Mouse (Mus musculus) brown adipose tissue, adult 24 weeks (tissue): ENCODE results near the gene Osbpl10. TPM values are rescaled to one million over a fixed set of nuclear protein-coding genes. Genes with fewer than 3 reads are reported as not detected.

ENCODE experiments used
- H3K27ac ChIP-seq: fragments of 200-500 bp; replicated peaks from 2 replicates; pipeline ENCODE4 v1.5.1; 2012; ENCODE audit warnings: low read depth, mild to moderate bottlenecking, low read length
- H3K4me1 ChIP-seq: fragments of 200-500 bp; 2 replicates; pipeline ENCODE4 v1.6.1; 2012; ENCODE audit warnings: low read length, mixed read lengths; ENCODE audit not compliant: control insufficient read depth, insufficient read depth, insufficient read length
- H3K4me3 ChIP-seq: fragments of 200-500 bp; 2 replicates; pipeline ENCODE4 v1.5.1; 2012; ENCODE audit warnings: low read depth, mild to moderate bottlenecking, low read length, moderate library complexity; ENCODE audit not compliant: insufficient read depth
- polyA plus RNA-seq: library from polyadenylated mRNA; stranded (reverse); fragments of >200 nt; gene quantifications from 2 replicates; pipeline ENCODE4 v1.2.4, GENCODE M21; 2012; ENCODE audit not compliant: missing spikeins, insufficient read depth, insufficient read length

The Osbpl10 gene
- polyA plus RNA-seq, 1 experiment = not detected

- H3K27ac ChIP-seq = no peak overlapping the region
- no peak overlapping the region for H3K4me3 ChIP-seq
- H3K4me1 ChIP-seq = no peaks in the 10 kb centered on the region
Observed at GRCm38 (mm10) chr9:115055041-115055830, 76.9 kb downstream of the Osbpl10 start.

- Histone ChIP-seq H3K4me3 (no peak overlapping the region), H3K4me1 (no peaks in the 10 kb centered on the region), H3K27ac (no peak overlapping the region)
Observed at GRCm38 (mm10) chr9:115058806-115059205, 80.4 kb downstream of the Osbpl10 start.

- H3K4me3 ChIP-seq = no peak overlapping the region
- no peak overlapping the region for H3K27ac ChIP-seq
- no peaks in the 10 kb centered on the region for H3K4me1 ChIP-seq
Observed at GRCm38 (mm10) chr9:115064834-115065233, 86.5 kb downstream of the Osbpl10 start.

DNA sequence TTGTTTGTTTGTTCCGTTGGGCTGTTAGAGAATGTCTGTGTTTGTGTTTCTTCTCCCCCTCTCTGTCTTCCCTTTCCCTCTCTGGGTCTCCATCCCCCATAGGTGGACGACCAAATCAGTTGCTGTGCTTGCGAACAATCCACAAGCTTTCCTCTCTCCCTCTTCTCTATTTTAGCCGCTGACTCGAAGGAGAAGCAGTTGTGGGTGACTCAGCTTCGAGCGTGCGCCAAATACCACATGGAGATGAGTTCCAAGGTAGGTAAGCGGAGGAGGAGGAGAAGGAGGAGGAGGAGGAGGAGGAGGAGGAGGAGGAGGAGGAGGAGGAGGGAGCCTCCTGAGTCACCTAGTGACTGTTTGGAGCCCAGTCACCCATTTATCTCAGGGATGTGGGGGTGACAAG is 88.7 kb downstream of the Osbpl10 start:
- Histone ChIP-seq H3K4me1 (no peaks in the 10 kb centered on the region), H3K4me3 (no peak overlapping the region), H3K27ac (no peak overlapping the region)

DNA sequence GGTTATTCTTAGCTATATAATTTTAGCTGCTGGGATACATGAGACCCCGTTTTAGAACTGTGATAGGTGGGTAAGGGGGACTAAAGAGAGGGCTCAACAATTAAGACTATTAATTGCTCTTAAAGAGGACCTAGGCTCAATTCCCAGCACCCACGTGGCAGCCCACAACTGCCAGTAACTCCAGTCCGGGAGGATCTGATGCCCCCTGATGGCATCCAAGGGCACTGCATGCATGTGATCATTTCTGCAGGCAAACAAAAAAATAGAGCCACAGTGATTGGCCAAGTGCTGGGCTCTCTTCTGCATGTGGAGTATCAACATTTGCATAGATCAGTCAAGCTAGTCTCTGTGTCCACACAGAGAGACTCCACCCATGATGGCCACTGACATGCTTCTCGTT is 96.8 kb downstream of the Osbpl10 start:
- H3K27ac ChIP-seq = no peak overlapping the region
- no peak overlapping the region for H3K4me3 ChIP-seq
- H3K4me1 ChIP-seq = no peaks in the 10 kb centered on the region

GRCm38 (mm10) chr9:115088295-115088993 is 110.1 kb downstream of the Osbpl10 start:
- H3K4me3 ChIP-seq = no peak overlapping the region
- no peak overlapping the region for H3K27ac ChIP-seq
- H3K4me1 ChIP-seq = no peaks in the 10 kb centered on the region

DNA sequence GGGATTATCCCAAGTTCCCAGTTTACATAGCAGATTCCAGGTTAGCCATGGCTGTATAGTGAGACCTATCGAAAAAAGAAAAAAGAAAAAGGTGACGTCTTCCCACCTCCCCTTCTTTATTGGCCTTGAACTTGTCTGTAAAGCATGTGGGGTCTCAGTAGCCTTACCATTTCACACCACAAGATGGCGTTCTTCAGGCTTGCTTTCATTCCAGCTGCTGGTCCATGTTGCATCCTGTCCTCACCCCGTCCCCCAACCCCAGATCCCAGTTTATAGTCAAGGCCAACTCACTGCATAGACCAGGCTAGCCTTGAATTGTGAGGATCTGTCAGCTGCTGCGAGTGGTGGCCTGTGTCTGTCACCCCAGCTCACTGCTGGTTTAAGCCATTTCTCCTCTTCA is 111.3 kb downstream of the Osbpl10 start:
- Histone ChIP-seq H3K4me3 (no peak overlapping the region), H3K4me1 (no peaks in the 10 kb centered on the region), H3K27ac (no peak overlapping the region)

DNA sequence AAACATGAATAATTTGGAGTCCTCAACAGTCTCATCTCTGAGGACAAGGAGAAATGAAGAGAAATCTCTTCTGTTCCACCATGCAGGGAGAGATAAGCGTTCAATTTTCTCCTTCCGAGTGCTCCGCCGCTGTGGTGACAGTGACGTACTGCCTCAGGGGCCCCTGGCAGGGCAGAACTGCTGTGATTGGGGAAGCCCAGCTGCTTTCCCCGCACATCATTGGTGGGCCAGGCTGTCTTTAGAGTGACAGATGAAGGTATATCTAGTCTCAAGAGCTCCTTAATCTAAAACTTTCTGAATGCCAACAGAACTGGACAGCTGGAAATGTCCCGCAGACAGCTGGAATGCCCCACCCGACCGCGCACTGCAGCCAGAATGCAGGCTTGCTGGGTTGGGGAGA is 118.1 kb downstream of the Osbpl10 start:
- Histone ChIP-seq H3K4me3 (no peak overlapping the region), H3K27ac (no peak overlapping the region), H3K4me1 (no peaks in the 10 kb centered on the region)

DNA sequence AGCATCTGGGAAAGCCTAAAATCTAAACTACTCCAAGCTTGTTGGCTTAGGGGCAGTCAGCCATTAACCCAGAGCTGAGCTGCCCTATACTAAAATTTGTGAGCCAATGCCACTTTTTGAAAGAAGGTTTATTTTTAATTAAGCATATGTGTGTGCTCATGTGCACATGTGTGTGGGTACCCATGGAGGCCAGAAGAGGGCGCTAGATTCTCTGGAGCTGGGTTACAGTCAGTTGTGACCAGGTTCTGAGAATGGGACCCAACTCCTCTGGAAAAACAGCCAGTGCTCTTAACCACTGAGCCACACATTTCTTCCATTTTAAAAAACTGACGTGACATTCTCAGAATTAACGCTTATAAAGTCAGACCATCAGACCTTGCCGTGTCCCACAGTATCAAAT is 119.0 kb downstream of the Osbpl10 start:
- no peak overlapping the region for H3K27ac ChIP-seq
- no peaks in the 10 kb centered on the region for H3K4me1 ChIP-seq
- no peak overlapping the region for H3K4me3 ChIP-seq

DNA sequence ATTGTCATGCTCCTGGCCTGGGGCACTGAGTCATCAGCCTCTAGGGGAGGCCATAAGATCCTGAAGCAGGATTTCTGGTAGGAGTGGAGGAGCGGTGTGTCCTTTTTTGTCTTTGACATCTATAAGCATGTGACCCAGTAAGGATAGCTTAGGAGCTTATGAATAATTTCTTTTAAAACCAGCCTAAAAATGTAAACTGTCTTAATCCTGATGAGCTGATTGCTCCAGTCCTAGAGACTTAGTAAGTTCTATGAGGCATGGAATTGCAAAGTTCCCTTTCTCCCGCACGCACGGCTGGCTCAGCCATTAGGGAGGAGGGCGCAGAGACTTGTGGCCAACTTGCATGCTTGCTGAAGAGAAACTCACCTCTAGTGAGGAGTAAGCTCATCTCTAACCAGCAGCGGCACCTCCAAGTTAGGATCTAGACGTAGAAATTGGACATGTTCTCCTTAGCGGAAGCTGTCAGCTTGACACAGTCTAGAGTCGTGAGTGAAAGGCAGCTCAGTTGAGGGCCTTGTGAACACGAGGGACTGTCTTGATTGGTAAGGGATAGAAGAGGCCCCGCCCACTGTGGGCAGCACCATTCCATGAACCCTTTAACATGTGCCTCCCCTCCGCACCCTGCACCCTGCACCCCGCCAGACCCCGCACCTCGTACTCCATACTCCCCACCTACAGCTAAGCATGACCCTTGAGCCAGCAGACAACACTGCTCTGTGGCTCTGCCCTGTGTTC is 122.0 kb downstream of the Osbpl10 start:
- no peak overlapping the region for H3K4me3 ChIP-seq
- no peak overlapping the region for H3K27ac ChIP-seq
- H3K4me1 ChIP-seq = no peaks in the 10 kb centered on the region

GRCm38 (mm10) chr9:115107430-115107829 is 129.1 kb downstream of the Osbpl10 start:
- H3K4me3 ChIP-seq = no peak overlapping the region
- no peaks in the 10 kb centered on the region for H3K4me1 ChIP-seq
- H3K27ac ChIP-seq = no peak overlapping the region

- no peaks in the 10 kb centered on the region for H3K4me1 ChIP-seq
- no peak overlapping the region for H3K4me3 ChIP-seq
- no peak overlapping the region for H3K27ac ChIP-seq
Observed at GRCm38 (mm10) chr9:115110655-115111054, 132.3 kb downstream of the Osbpl10 start.

DNA sequence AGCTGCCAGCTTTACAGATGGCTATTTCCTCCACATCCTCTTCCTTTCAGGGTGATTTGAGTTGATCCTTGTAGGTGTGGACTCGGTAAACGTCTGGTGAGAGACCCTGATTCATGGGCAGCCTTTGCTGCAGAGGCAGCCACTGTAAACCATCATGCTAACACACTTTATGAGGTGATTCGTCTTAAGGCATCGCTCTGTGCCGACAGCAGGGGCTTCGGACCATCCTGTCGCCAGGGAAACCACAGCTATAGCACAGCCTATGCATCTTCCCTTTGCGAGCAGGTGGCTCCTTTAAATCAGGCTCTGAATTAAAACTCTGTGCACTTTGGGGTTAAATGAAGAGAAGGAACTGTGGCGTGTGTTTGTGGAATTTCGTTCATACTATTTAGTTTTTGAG is 138.9 kb downstream of the Osbpl10 start:
- Histone ChIP-seq H3K4me1 (no peaks in the 10 kb centered on the region), H3K4me3 (no peak overlapping the region), H3K27ac (no peak overlapping the region)

DNA sequence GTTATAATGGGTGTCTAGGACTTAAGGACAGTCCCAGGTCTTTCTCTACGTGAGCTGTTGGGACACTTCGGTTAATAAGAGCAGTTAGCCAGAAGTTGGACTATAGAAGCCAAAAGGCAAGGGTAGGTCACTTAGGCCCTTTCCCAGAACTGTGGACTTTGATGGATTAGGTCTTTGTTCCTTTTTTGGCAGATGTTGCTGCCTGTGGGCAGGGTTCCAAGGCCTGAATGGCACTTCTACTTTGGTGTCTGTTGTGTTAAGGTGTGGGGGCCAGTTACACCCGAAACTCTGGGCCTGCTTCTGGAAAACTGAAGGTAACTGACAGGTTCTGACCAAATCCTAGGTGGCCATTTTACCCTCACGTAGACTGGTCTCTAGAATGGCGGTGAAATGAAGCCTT is 141.9 kb downstream of the Osbpl10 start:
- Histone ChIP-seq H3K27ac (no peak overlapping the region), H3K4me1 (no peaks in the 10 kb centered on the region), H3K4me3 (no peak overlapping the region)

DNA sequence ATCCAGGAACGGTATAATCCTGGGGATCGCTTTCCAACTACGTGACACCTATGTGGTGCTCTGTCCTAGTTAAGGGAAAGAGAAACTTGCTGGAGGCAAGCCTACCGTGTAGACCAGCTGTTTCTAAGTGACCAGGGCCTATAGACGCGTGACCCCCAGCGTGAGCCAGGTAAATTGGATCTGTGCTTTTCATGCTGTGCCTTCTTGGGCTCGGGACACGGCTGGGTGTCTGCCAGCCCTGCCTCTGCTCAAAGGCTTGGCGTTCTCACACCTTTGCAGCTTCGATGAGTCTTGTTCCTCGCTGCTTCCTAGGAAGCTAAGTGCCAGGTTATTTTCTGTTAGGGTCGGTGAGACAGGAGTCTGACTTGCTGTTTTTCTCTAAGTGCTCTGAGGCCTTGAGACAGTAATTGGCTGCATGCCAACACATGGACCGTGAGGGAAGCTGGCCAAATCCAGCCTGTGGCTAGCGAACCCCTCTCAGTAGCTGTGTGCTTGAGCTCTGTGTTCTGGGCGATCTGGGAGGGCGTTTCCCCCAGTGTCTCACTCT is 142.4 kb downstream of the Osbpl10 start:
- no peak overlapping the region for H3K4me3 ChIP-seq
- H3K27ac ChIP-seq = no peak overlapping the region

More for the DNA sequence above, 142.4 kb downstream of the Osbpl10 start:
- H3K4me1 ChIP-seq = no peaks in the 10 kb centered on the region
